Mouse (Mus musculus): ENCODE data around the gene Igf2bp2. TPM values are rescaled to one million over a fixed set of nuclear protein-coding genes. Genes with fewer than 3 reads are reported as not detected.

Igf2bp2 gene
- 3.7 and 5.1 TPM in 2 replicates for polyA plus RNA-seq (2012; rRNA removed)

DNA sequence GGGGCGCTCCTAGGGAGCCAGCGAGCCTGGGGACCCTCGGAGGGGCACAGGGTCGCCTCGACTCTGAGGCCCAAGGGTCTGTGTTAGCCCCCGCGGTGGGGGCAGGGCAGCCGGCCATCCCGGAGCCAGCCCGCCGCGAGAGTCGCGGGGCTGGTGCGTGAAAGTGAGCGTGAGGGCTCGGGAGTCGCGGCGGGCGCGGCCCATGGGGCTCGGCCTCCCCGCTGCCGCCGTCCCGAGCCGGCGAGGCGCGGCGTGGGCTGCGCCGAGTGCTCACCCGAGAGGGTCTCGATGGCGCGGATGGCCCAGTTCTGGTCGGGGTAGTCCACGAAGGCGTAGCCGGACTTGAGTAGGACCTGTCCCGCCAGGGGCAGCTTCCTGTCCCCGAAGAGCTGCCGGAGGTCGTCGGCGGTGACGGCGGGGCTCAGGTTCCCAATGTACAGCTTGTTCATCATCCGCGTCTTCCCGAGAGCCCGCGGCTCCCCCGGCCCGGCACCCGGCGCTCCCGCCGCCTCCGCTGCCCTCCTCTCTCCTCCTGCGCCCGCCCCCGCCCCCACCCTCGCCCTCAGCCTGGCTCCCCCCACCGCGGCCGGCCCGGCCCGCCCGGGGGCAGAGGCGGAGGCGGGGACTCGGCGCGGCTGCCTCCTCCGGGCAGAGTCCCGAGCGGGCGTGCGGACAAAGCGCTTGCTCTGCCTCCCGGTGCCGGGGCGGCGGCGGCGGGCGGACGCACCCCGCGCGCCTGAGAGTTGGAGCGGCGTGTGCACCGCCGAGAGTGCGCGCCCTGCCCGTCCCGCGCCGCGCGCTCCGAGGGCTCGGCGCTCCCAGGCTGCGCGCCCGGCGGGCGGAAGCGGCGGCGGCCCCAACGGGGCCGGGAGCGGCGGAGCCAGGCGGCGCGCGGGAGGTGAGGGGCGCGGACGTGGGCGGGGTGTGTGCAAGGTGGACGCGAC is at the start of gene Igf2bp2:
Igf2bp2 (minus strand) TSS at position 788 of the 944 bp plus-strand sequence.

DNA sequence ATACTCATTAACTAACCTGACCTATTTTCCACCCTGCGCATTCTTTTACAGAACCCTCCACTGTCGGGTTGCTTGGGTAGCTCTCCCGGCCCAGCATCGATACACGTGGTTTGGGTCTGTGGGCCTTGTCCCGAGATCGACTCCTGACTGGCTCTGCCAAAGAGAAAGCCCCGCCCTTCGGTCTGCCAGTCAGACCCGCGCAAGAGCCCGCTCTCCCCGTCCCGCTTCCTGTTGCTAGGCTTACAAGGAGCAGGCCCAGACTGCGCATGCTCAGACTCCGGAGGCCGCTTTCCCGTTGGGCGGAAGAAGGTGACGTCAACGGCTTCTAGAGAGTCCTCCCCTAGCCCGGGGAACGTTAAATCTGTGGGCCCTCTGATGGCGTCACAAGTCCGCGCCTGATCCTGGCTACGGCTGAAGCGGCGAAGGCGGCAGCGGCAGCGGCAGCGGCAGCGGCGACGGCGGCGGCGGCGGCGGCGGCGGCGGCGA is 154.0 kb downstream of the Igf2bp2 start, which contains the start of gene Senp2:
Senp2 (plus strand) TSS at position 386 of the 486 bp plus-strand sequence.

Other genes with a start within 250 kb of the Igf2bp2 start
- 10.7 and 11.7 TPM in 2 replicates for gene Tmem41a, start 215.7 kb downstream of the Igf2bp2 start, polyA plus RNA-seq (2012; rRNA removed)
- gene Liph, start 167.6 kb downstream of the Igf2bp2 start, polyA plus RNA-seq (2012; rRNA removed) = 0.20 and 0.22 TPM in 2 replicates
- gene Senp2, start 153.8 kb downstream of the Igf2bp2 start, polyA plus RNA-seq (2012; rRNA removed) = 10.8 and 12.6 TPM in 2 replicates
- 54.2 and 56.4 TPM in 2 replicates for gene Tra2b, start 102.7 kb upstream of the Igf2bp2 start, polyA plus RNA-seq (2012; rRNA removed)

All from liver, embryonic 18 days (tissue).